ENCODE assay signal across 10 mouse cellular contexts in the genomic region with DNA sequence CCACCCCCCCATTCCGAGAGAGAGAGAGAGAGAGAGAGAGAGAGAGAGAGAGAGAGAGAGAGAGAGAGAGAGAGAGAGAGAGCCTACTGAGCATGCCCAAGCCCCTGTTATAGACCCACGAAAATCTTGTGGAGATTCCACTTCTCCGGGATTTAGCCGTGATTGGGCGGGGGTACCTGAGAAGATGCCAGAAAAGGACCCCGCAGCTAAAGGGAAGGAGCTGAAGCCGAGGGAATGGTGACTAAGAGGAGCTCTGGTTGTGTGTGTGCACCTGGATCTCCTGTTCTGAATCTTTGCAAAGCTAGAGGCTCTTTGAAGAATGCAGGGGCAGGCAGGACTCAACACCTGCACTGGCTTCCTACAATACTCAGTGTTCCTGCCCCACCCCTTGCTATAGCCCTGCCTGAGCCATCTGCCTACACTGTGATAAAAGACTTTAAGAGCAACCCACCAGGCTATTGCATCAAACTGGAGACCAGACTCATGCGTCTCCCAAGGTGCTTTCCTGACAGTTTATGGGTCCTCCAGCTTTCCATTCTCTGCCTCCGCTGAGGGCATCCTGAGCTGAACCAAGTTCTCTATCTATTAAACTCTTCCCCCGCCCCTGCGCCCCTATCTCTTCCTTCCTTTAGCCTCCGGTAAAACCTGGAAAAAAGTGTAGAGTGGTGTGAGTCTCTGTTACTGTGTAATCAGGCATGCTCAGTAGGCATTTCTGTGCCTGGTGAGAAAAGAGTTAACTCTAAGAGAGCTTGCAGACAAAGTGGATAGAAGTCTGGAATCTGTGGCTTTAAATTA. TPM values are rescaled to one million over a fixed set of nuclear protein-coding genes. Genes with fewer than 3 reads are reported as not detected.
DNase-seq lines count a peak whose midpoint lies in the region; ATAC-seq and TF ChIP-seq lines count a peak whose summit lies in the region.
"Had no signal": no experiment of that assay in that cellular context is flagged by ENCODE, and none has a peak within 500 bp of the region (broad histone marks: within the 10 kb centered on the region; RNA-seq: fewer than 3 reads in every experiment).

No protein-coding gene starts in this region.

- H3K9me3 ChIP-seq in embryonic facial prominence, embryonic 12.5 days: no peaks in the 10 kb centered on the region
- H3K9me3 ChIP-seq in hindbrain, embryonic 15.5 days: no peaks in the 10 kb centered on the region
- H3K9me3 ChIP-seq in neural tube, embryonic 13.5 days: peaks cover 4% of the 10 kb centered on the region; the same call in 1 of the 2 replicates
- no peaks in the 10 kb centered on the region for H3K9me3 ChIP-seq in liver, postnatal 0 days (ENCODE audit: low read length)

- H3K36me3 ChIP-seq in embryonic facial prominence, embryonic 12.5 days: no peaks in the 10 kb centered on the region
- H3K36me3 ChIP-seq in hindbrain, embryonic 15.5 days: peaks cover 8% of the 10 kb centered on the region
- H3K36me3 ChIP-seq in neural tube, embryonic 13.5 days: peaks cover 9% of the 10 kb centered on the region
- H3K36me3 ChIP-seq in liver, postnatal 0 days (replicated peaks; ENCODE audit: insufficient read depth, low read length): no peaks in the 10 kb centered on the region

- peak; percentile 73 for DNase-seq in cerebellum, adult 9-10 months
- no peak for DNase-seq in lung, postnatal 10 days
- DNase-seq in heart, postnatal 10 days: no peak
- no peak for DNase-seq in liver, postnatal 0 days
- DNase-seq: kidney, adult 2 months had no signal

- H3K4me2 ChIP-seq in embryonic facial prominence, embryonic 12.5 days (replicated peaks): peak overlapping the region; percentile 41
- peak overlapping the region; percentile 65 for H3K4me2 ChIP-seq in hindbrain, embryonic 15.5 days
- H3K4me2 ChIP-seq in neural tube, embryonic 13.5 days: peak overlapping the region; percentile 53
- no peak overlapping the region for H3K4me2 ChIP-seq in liver, postnatal 0 days (ENCODE audit: low read depth, low read length)

- no peak overlapping the region for H3K9ac ChIP-seq in embryonic facial prominence, embryonic 12.5 days
- peak overlapping the region; percentile 66 for H3K9ac ChIP-seq in hindbrain, embryonic 15.5 days
- H3K9ac ChIP-seq in neural tube, embryonic 13.5 days: peak overlapping the region; percentile 75
- H3K9ac ChIP-seq in liver, postnatal 0 days (replicated peaks): no peak overlapping the region

- TF ChIP-seq EP300 in liver, postnatal 0 days (IDR thresholded peaks at IDR 0.05; ENCODE audit: low read depth): no peak

- H3K27ac ChIP-seq in embryonic facial prominence, embryonic 12.5 days: no peak overlapping the region
- H3K27ac ChIP-seq in hindbrain, embryonic 15.5 days (replicated peaks): peak overlapping the region; percentile 94
- H3K27ac ChIP-seq in neural tube, embryonic 13.5 days (replicated peaks): peak overlapping the region; percentile 92
- no peak overlapping the region for H3K27ac ChIP-seq in liver, postnatal 0 days (ENCODE audit: low read depth)
- H3K27ac ChIP-seq: macrophage had no signal

- WGBS in embryonic facial prominence, embryonic 12.5 days: 34% methylated on average over 12 of the region's 12 CpGs
- 21% methylated on average over 12 of the region's 12 CpGs for WGBS in hindbrain, embryonic 15.5 days
- 28% methylated on average over 11 of the region's 12 CpGs for WGBS in neural tube, embryonic 13.5 days
- WGBS in liver, postnatal 0 days (ENCODE audit: insufficient replicate concordance): 31% methylated on average over 11 of the region's 12 CpGs

- ATAC-seq in embryonic facial prominence, embryonic 12.5 days (ENCODE audit: insufficient number of reproducible peaks, insufficient read depth, low FRiP score, low TSS enrichment): no peak
- peak; percentile 89 for ATAC-seq in hindbrain, embryonic 15.5 days (ENCODE audit: low FRiP score, low read depth)
- peak; percentile 89 for ATAC-seq in neural tube, embryonic 13.5 days (ENCODE audit: low read depth)
- no peak for ATAC-seq in liver, postnatal 0 days

- no peaks in the 10 kb centered on the region for H3K4me1 ChIP-seq in embryonic facial prominence, embryonic 12.5 days
- peaks cover 14% of the 10 kb centered on the region for H3K4me1 ChIP-seq in hindbrain, embryonic 15.5 days (replicated peaks)
- peaks cover 12% of the 10 kb centered on the region for H3K4me1 ChIP-seq in neural tube, embryonic 13.5 days (replicated peaks)
- no peaks in the 10 kb centered on the region for H3K4me1 ChIP-seq in liver, postnatal 0 days (ENCODE audit: insufficient read depth)

- H3K4me3 ChIP-seq in embryonic facial prominence, embryonic 12.5 days: no peak overlapping the region
- H3K4me3 ChIP-seq in hindbrain, embryonic 15.5 days: peak overlapping the region; percentile 59
- H3K4me3 ChIP-seq in neural tube, embryonic 13.5 days: peak overlapping the region; percentile 53
- H3K4me3 ChIP-seq in liver, postnatal 0 days (ENCODE audit: low read depth, low read length): no peak overlapping the region
- H3K4me3 ChIP-seq: erythroblast, embryonic 14.5 days had no signal

- intact Hi-C loops in heart, postnatal 10 days (cut with DNase I): no loop called here

- no peaks in the 10 kb centered on the region for H3K27me3 ChIP-seq in embryonic facial prominence, embryonic 12.5 days
- no peaks in the 10 kb centered on the region for H3K27me3 ChIP-seq in hindbrain, embryonic 15.5 days
- no peaks in the 10 kb centered on the region for H3K27me3 ChIP-seq in neural tube, embryonic 13.5 days
- H3K27me3 ChIP-seq in liver, postnatal 0 days (ENCODE audit: insufficient read depth, low read length): no peaks in the 10 kb centered on the region

- no peak for TF ChIP-seq CTCF in liver, postnatal 0 days (IDR thresholded peaks at IDR 0.05; ENCODE audit: low read depth)

RNA-seq across cellular contexts. Expression of a gene that starts 0.4 kb away (rescaled TPM):
- 11.1 and 11.6 TPM in 2 replicates for polyA plus RNA-seq in embryonic facial prominence, embryonic 12.5 days (2016; fragmentation: Nextera tagmentation; extraction: Ambion mirVana)
- 212 and 241 TPM in 2 replicates for polyA plus RNA-seq in hindbrain, embryonic 15.5 days (2015; fragmentation: Nextera tagmentation; extraction: Ambion mirVana)
- polyA plus RNA-seq in neural tube, embryonic 13.5 days (2015; fragmentation: Nextera tagmentation; extraction: Ambion mirVana): 175 and 185 TPM in 2 replicates
- total RNA-seq in heart, postnatal 10 days (2021): 1 to 10 TPM in 1 of 2 experiments, under 1 TPM in 1; 0.84 to 2.2 TPM
- polyA plus RNA-seq in liver, postnatal 0 days (2015; fragmentation: Nextera tagmentation; extraction: Ambion mirVana): 0.41 and 0.57 TPM in 2 replicates
- polyA plus RNA-seq: erythroblast, embryonic 14.5 days; macrophage had no signal

Comparison
In these comparisons a context has a peak if more than half of its experiments do, and no peak if none do; other contexts are left out.
1. ATAC-seq: peak in hindbrain, embryonic 15.5 days (single experiment) and neural tube, embryonic 13.5 days (single experiment); none in embryonic facial prominence, embryonic 12.5 days (single experiment) and liver, postnatal 0 days (single experiment).
2. H3K27ac ChIP-seq: peak in hindbrain, embryonic 15.5 days (single experiment) and neural tube, embryonic 13.5 days (single experiment); none in embryonic facial prominence, embryonic 12.5 days (single experiment) and liver, postnatal 0 days (single experiment).
3. H3K4me3 ChIP-seq: peak in hindbrain, embryonic 15.5 days (single experiment) and neural tube, embryonic 13.5 days (single experiment); none in embryonic facial prominence, embryonic 12.5 days (single experiment) and liver, postnatal 0 days (single experiment).
4. H3K9ac ChIP-seq: peak in hindbrain, embryonic 15.5 days (single experiment) and neural tube, embryonic 13.5 days (single experiment); none in embryonic facial prominence, embryonic 12.5 days (single experiment) and liver, postnatal 0 days (single experiment).
5. RNA of a gene that starts 0.4 kb away (polyA plus RNA-seq): 212 to 241 TPM in hindbrain, embryonic 15.5 days and 175 to 185 TPM in neural tube, embryonic 13.5 days; 11.1 to 11.6 TPM in embryonic facial prominence, embryonic 12.5 days and 0.41 to 0.57 TPM in liver, postnatal 0 days; every median in the first group is over 10 times any median in the second.